Mouse (Mus musculus): ENCODE data around the gene Gm8094.
"Not testable (repeated sequence)": the region's sequence is repeated elsewhere in the genome, so short reads cannot be mapped to it uniquely, and the experiment has no call there.

Gm8094 gene

GRCm38 (mm10) chr14:43076543-43076942 lies at the start of gene Gm8094:
TSS of gene Gm8094 (minus strand) at chr14:43076643.
- not testable (repeated sequence) for DNase-seq

- not testable (repeated sequence) for DNase-seq
Observed at GRCm38 (mm10) chr14:43119673-43120072, 43.2 kb upstream of the Gm8094 start.

GRCm38 (mm10) chr14:43100301-43100700 lies 23.9 kb upstream of the Gm8094 start, which contains the start of gene Gm8104:
TSS of gene Gm8104 (plus strand) at chr14:43100601.
- DNase-seq, result not testable (repeated sequence)

GRCm38 (mm10) chr14:43089103-43089919 lies 12.9 kb upstream of the Gm8094 start:
- not testable (repeated sequence) for DNase-seq

- DNase-seq, result not testable (repeated sequence)
Observed at GRCm38 (mm10) chr14:43084936-43085730, 8.7 kb upstream of the Gm8094 start.

GRCm38 (mm10) chr14:43060179-43060578 lies 16.3 kb downstream of the Gm8094 start:
- not testable (repeated sequence) for DNase-seq

- DNase-seq, result not testable (repeated sequence)
Observed at GRCm38 (mm10) chr14:43058063-43058462, 18.4 kb downstream of the Gm8094 start.

Data from cerebellum, postnatal 36 days (tissue).